In genomic region chr17:86499359-86500045, GRCm38 (mm10) we compare ENCODE assay signal across 7 mouse cellular contexts. TPM values are rescaled to one million over a fixed set of nuclear protein-coding genes. Genes with fewer than 3 reads are reported as not detected.
DNase-seq lines count a peak whose midpoint lies in the region; ATAC-seq lines count a peak whose summit lies in the region.

No protein-coding gene starts in this region.

- no peaks in the 10 kb centered on the region for H3K36me3 ChIP-seq in intestine, embryonic 15.5 days
- 0 out of 2 replicates have a peak, but pooled peaks cover 2% of the 10 kb centered on the region for H3K36me3 ChIP-seq in lung, embryonic 16.5 days (ENCODE audit: control insufficient read depth, insufficient read depth, low read length)

- H3K27ac ChIP-seq in intestine, embryonic 15.5 days, result 0 out of 2 replicates have a peak overlapping the region, but pooled peaks have one; percentile 6
- H3K27ac ChIP-seq in lung, embryonic 16.5 days (ENCODE audit: low read length), result peak overlapping the region; percentile 83

- no peak overlapping the region for H3K4me2 ChIP-seq in intestine, embryonic 15.5 days (replicated peaks)
- 0 out of 2 replicates have a peak overlapping the region, but pooled peaks have one; percentile 6 for H3K4me2 ChIP-seq in lung, embryonic 16.5 days (ENCODE audit: low read depth, low read length)

- 46% methylated on average over 15 of the region's 15 CpGs for WGBS in intestine, embryonic 15.5 days
- 38% methylated on average over 15 of the region's 15 CpGs for WGBS in lung, embryonic 16.5 days

- H3K27me3 ChIP-seq in intestine, embryonic 15.5 days (replicated peaks), result no peaks in the 10 kb centered on the region
- H3K27me3 ChIP-seq in lung, embryonic 16.5 days (ENCODE audit: control insufficient read depth, insufficient read depth, low read depth, low read length), result no peaks in the 10 kb centered on the region

- no peak overlapping the region for H3K4me3 ChIP-seq in intestine, embryonic 15.5 days (replicated peaks)
- H3K4me3 ChIP-seq in lung, embryonic 16.5 days (ENCODE audit: low read length), result no peak overlapping the region

- no peak overlapping the region for H3K9ac ChIP-seq in intestine, embryonic 15.5 days
- H3K9ac ChIP-seq in lung, embryonic 16.5 days (ENCODE audit: low read length), result no peak overlapping the region

- no peak for ATAC-seq in intestine, embryonic 15.5 days
- ATAC-seq in lung, embryonic 16.5 days (ENCODE audit: low read depth), result peak; percentile 73

- no peaks in the 10 kb centered on the region for H3K9me3 ChIP-seq in intestine, embryonic 15.5 days
- H3K9me3 ChIP-seq in lung, embryonic 16.5 days (ENCODE audit: control insufficient read depth, low read length), result no peaks in the 10 kb centered on the region

- 0 out of 2 replicates have a peak, but pooled peaks cover 6% of the 10 kb centered on the region for H3K4me1 ChIP-seq in intestine, embryonic 15.5 days (replicated peaks)
- H3K4me1 ChIP-seq in lung, embryonic 16.5 days (replicated peaks; ENCODE audit: control insufficient read depth, insufficient read depth, low read length), result peaks cover 14% of the 10 kb centered on the region

- DNase-seq in embryo, embryonic 11 days, result peak; percentile 44
- DNase-seq in gastrocnemius, postnatal 10 days, result peak; percentile 53
- DNase-seq in ovary, adult 18-20 months (ENCODE audit: low spot score), result no peak
- no peak for DNase-seq in frontal cortex, postnatal 36 days (ENCODE audit: low spot score in 2 of 2)
- no peak for DNase-seq in left cerebral cortex, adult 11 months (ENCODE audit: low spot score)

RNA-seq across cellular contexts. Expression of gene Gm10309, which starts 5.5 kb away (rescaled TPM):
- under 1 TPM in 1 of 2 experiments, not detected in 1; 0.14 TPM for total RNA-seq in gastrocnemius, postnatal 10 days (2021)
- 0.16 and 0.21 TPM in 2 replicates for polyA plus RNA-seq in intestine, embryonic 15.5 days (2015; fragmentation: Nextera tagmentation; extraction: Ambion mirVana)
- 0.54 and 0.55 TPM in 2 replicates for polyA plus RNA-seq in lung, embryonic 16.5 days (2015; fragmentation: Nextera tagmentation; extraction: Ambion mirVana)

Comparison
In these comparisons a context has a peak if more than half of its experiments do, and no peak if none do; other contexts are left out.
1. DNase-seq: peak in embryo, embryonic 11 days (single experiment) and gastrocnemius, postnatal 10 days (single experiment); none in ovary, adult 18-20 months (single experiment), frontal cortex, postnatal 36 days (0 of 2) and left cerebral cortex, adult 11 months (single experiment).